Comparison of ENCODE assay signal across 9 mouse cellular contexts in genomic region chr5:126671156-126671555, GRCm38 (mm10).
DNase-seq lines count a peak whose midpoint lies in the region; ATAC-seq and TF ChIP-seq lines count a peak whose summit lies in the region.
"Had no signal": no experiment of that assay in that cellular context is flagged by ENCODE, and none has a peak within 500 bp of the region (broad histone marks: within the 10 kb centered on the region; RNA-seq: fewer than 3 reads in every experiment).

No protein-coding gene starts in this region.

- H3K4me2 ChIP-seq in hindbrain, embryonic 14.5 days (replicated peaks): no peak overlapping the region
- no peak overlapping the region for H3K4me2 ChIP-seq in hindbrain, embryonic 16.5 days (ENCODE audit: low read length)
- no peak overlapping the region for H3K4me2 ChIP-seq in limb, embryonic 11.5 days (ENCODE audit: low read depth, severe bottlenecking)
- H3K4me2 ChIP-seq: neural tube, embryonic 12.5 days had no signal

- H3K9me3 ChIP-seq in hindbrain, embryonic 14.5 days (ENCODE audit: control insufficient read depth, low read length): no peaks in the 10 kb centered on the region
- no peaks in the 10 kb centered on the region for H3K9me3 ChIP-seq in hindbrain, embryonic 16.5 days (ENCODE audit: control insufficient read depth, low read length)
- H3K9me3 ChIP-seq in ES-E14 (ENCODE audit: control insufficient read depth, insufficient read depth, low read depth, low read length): no peaks in the 10 kb centered on the region
- no peaks in the 10 kb centered on the region for H3K9me3 ChIP-seq in limb, embryonic 11.5 days (ENCODE audit: control insufficient read depth, low read length)
- no peaks in the 10 kb centered on the region for H3K9me3 ChIP-seq in heart, embryonic 10.5 days
- H3K9me3 ChIP-seq: neural tube, embryonic 12.5 days had no signal

- TF ChIP-seq POLR2A in kidney, adult 2 months (IDR thresholded peaks at IDR 0.05; ENCODE audit: low read depth, low read length): no peak

- no peak for TF ChIP-seq CTCF in kidney, adult 2 months (conservative IDR thresholded peaks at IDR 0.05; ENCODE audit: insufficient read depth, insufficient read length, low read depth, low read length)

- H3K9ac ChIP-seq in hindbrain, embryonic 14.5 days: no peak overlapping the region
- no peak overlapping the region for H3K9ac ChIP-seq in hindbrain, embryonic 16.5 days (ENCODE audit: low read depth, low read length)
- H3K9ac ChIP-seq in ES-E14 (ENCODE audit: insufficient read depth, low read depth, low read length, poor library complexity, severe bottlenecking): no peak overlapping the region
- no peak overlapping the region for H3K9ac ChIP-seq in limb, embryonic 11.5 days (ENCODE audit: low read length)
- H3K9ac ChIP-seq: neural tube, embryonic 12.5 days had no signal

- WGBS in hindbrain, embryonic 14.5 days: 82% methylated on average over 1 of the region's 1 CpGs
- WGBS in hindbrain, embryonic 16.5 days: 90% methylated on average over 1 of the region's 1 CpGs
- WGBS in kidney, adult 2 months: 12% methylated on average over 1 of the region's 1 CpGs
- 67% methylated on average over 1 of the region's 1 CpGs for WGBS in limb, embryonic 11.5 days
- 58% methylated on average over 1 of the region's 1 CpGs for WGBS in heart, embryonic 10.5 days

- DNase-seq in hindbrain, embryonic 14.5 days (ENCODE audit: low spot score): peak; percentile 57
- DNase-seq in ES-E14 (ENCODE audit: low read depth, low spot score): peak; percentile 52
- DNase-seq in brain, adult 2 months (ENCODE audit: low read depth, low spot score): peak; percentile 75
- peak; percentile 47 for DNase-seq in kidney, adult 2 months
- DNase-seq in limb, embryonic 11.5 days (ENCODE audit: low spot score): peak; percentile 80
- no peak for DNase-seq in thymus, postnatal 25 days
- no peak for DNase-seq in heart, embryonic 10.5 days (ENCODE audit: low spot score)

- no peaks in the 10 kb centered on the region for H3K27me3 ChIP-seq in hindbrain, embryonic 14.5 days (ENCODE audit: control insufficient read depth, insufficient read depth, low read length)
- no peaks in the 10 kb centered on the region for H3K27me3 ChIP-seq in hindbrain, embryonic 16.5 days (replicated peaks; ENCODE audit: control insufficient read depth, insufficient read depth, low read length)
- no peaks in the 10 kb centered on the region for H3K27me3 ChIP-seq in kidney, adult 2 months (replicated peaks; ENCODE audit: control insufficient read depth, insufficient read depth, low read length)
- no peaks in the 10 kb centered on the region for H3K27me3 ChIP-seq in limb, embryonic 11.5 days (ENCODE audit: control insufficient read depth, insufficient read depth, low read length)
- no peaks in the 10 kb centered on the region for H3K27me3 ChIP-seq in heart, embryonic 10.5 days (ENCODE audit: insufficient read depth, poor library complexity, severe bottlenecking)
- H3K27me3 ChIP-seq: neural tube, embryonic 12.5 days had no signal

- in situ Hi-C loops in ES-E14 (cut with MboI; ENCODE audit: low sequenced_read_pairs in 2 of 2, unreplicated experiment in 2 of 2): no loop called here

- H3K36me3 ChIP-seq in hindbrain, embryonic 14.5 days (replicated peaks; ENCODE audit: control insufficient read depth, insufficient read depth): no peaks in the 10 kb centered on the region
- no peaks in the 10 kb centered on the region for H3K36me3 ChIP-seq in hindbrain, embryonic 16.5 days (ENCODE audit: control insufficient read depth, insufficient read depth, low read length)
- no peaks in the 10 kb centered on the region for H3K36me3 ChIP-seq in ES-E14 (ENCODE audit: control insufficient read depth, insufficient read depth, low read length, poor library complexity, severe bottlenecking)
- no peaks in the 10 kb centered on the region for H3K36me3 ChIP-seq in kidney, adult 2 months (ENCODE audit: control insufficient read depth, insufficient read depth, low read length)
- H3K36me3 ChIP-seq in limb, embryonic 11.5 days (ENCODE audit: control insufficient read depth, insufficient read depth, low read length): no peaks in the 10 kb centered on the region
- no peaks in the 10 kb centered on the region for H3K36me3 ChIP-seq in heart, embryonic 10.5 days
- H3K36me3 ChIP-seq: neural tube, embryonic 12.5 days had no signal

- H3K4me1 ChIP-seq in hindbrain, embryonic 14.5 days (replicated peaks; ENCODE audit: control insufficient read depth, insufficient read depth, low read length): no peaks in the 10 kb centered on the region
- no peaks in the 10 kb centered on the region for H3K4me1 ChIP-seq in hindbrain, embryonic 16.5 days (ENCODE audit: control insufficient read depth, insufficient read depth, low read depth, low read length)
- H3K4me1 ChIP-seq in ES-E14 (ENCODE audit: control insufficient read depth in 2 of 2, insufficient read depth in 2 of 2, low read length in 2 of 2, poor library complexity in 1 of 2): no peaks in the 10 kb centered on the region
- H3K4me1 ChIP-seq in kidney, adult 2 months (ENCODE audit: control insufficient read depth, insufficient read depth, low read length): no peaks in the 10 kb centered on the region
- no peaks in the 10 kb centered on the region for H3K4me1 ChIP-seq in limb, embryonic 11.5 days (ENCODE audit: control insufficient read depth, insufficient read depth, low read length)
- H3K4me1 ChIP-seq in heart, embryonic 10.5 days: no peaks in the 10 kb centered on the region
- H3K4me1 ChIP-seq: neural tube, embryonic 12.5 days had no signal

- no peak for ATAC-seq in hindbrain, embryonic 14.5 days (ENCODE audit: low FRiP score)
- no peak for ATAC-seq in hindbrain, embryonic 16.5 days
- no peak for ATAC-seq in limb, embryonic 11.5 days (ENCODE audit: insufficient number of reproducible peaks, low FRiP score, low TSS enrichment, low read depth)

- H3K27ac ChIP-seq in hindbrain, embryonic 14.5 days: no peak overlapping the region
- H3K27ac ChIP-seq in hindbrain, embryonic 16.5 days (ENCODE audit: low read depth, low read length): no peak overlapping the region
- H3K27ac ChIP-seq in ES-E14 (ENCODE audit: insufficient read depth, low read depth, low read length, poor library complexity, severe bottlenecking): no peak overlapping the region
- no peak overlapping the region for H3K27ac ChIP-seq in kidney, adult 2 months (ENCODE audit: insufficient read depth, low read depth, low read length)
- no peak overlapping the region for H3K27ac ChIP-seq in limb, embryonic 11.5 days (replicated peaks; ENCODE audit: low read depth, low read length)
- no peak overlapping the region for H3K27ac ChIP-seq in heart, embryonic 10.5 days
- H3K27ac ChIP-seq: neural tube, embryonic 12.5 days had no signal

- no peak overlapping the region for H3K4me3 ChIP-seq in hindbrain, embryonic 14.5 days (replicated peaks; ENCODE audit: low read length)
- H3K4me3 ChIP-seq in hindbrain, embryonic 16.5 days (ENCODE audit: low read length): no peak overlapping the region
- no peak overlapping the region for H3K4me3 ChIP-seq in ES-E14 (ENCODE audit: insufficient read depth in 1 of 2, low read depth in 1 of 2, low read length in 2 of 2, poor library complexity in 1 of 2, severe bottlenecking in 1 of 2)
- no peak overlapping the region for H3K4me3 ChIP-seq in kidney, adult 2 months (ENCODE audit: insufficient read depth, low read depth, low read length)
- H3K4me3 ChIP-seq in limb, embryonic 11.5 days (ENCODE audit: low read depth, low read length): no peak overlapping the region
- H3K4me3 ChIP-seq in heart, embryonic 10.5 days: no peak overlapping the region
- H3K4me3 ChIP-seq: neural tube, embryonic 12.5 days had no signal

TF ChIP-seq in ES-E14, 5 proteins besides CTCF, POLR2A, EP300 and RAD21:
- TF ChIP-seq HCFC1 (IDR thresholded peaks at IDR 0.05; ENCODE audit: borderline replicate concordance, insufficient read depth, low read length) (no peak), CHD2 (IDR thresholded peaks at IDR 0.05; ENCODE audit: low read depth, low read length) (no peak), ZNF384 (IDR thresholded peaks at IDR 0.05; ENCODE audit: low read depth, low read length) (no peak), ZC3H11A (IDR thresholded peaks at IDR 0.05; ENCODE audit: borderline replicate concordance, low read depth, low read length) (no peak), MAFK (IDR thresholded peaks at IDR 0.05; ENCODE audit: insufficient read depth, low read depth, low read length) (no peak)
TF ChIP-seq in ES-E14: peak in this region for 0.

Comparison
In these comparisons a context has a peak if more than half of its experiments do, and no peak if none do; other contexts are left out.
1. DNase-seq: peak in hindbrain, embryonic 14.5 days (single experiment), ES-E14 (single experiment), brain, adult 2 months (single experiment), kidney, adult 2 months (single experiment) and limb, embryonic 11.5 days (single experiment); none in thymus, postnatal 25 days (single experiment) and heart, embryonic 10.5 days (single experiment).